Mouse (Mus musculus): ENCODE measurements around the gene Arid1a. TPM values are rescaled to one million over a fixed set of nuclear protein-coding genes. Genes with fewer than 3 reads are reported as not detected.

Gene Arid1a
- polyA plus RNA-seq, 1 experiment from 2014 or later, result 32.6 TPM

Small RNA genes lying within 50 kb of the gene (microRNA-seq; reads per million reads assigned to microRNA genes)
- not detected for gene Mir7227 (ENCODE audit: borderline number of aligned reads)

Other genes starting within 250 kb of the Arid1a start
- 7.6 and 8.0 TPM in 2 replicates for gene Kdf1, start 237.8 kb downstream of the Arid1a start, polyA plus RNA-seq (2014; fragmentation: Nextera tagmentation; extraction: Ambion mirVana)
- gene Nudc, start 210.8 kb downstream of the Arid1a start, polyA plus RNA-seq (2014; fragmentation: Nextera tagmentation; extraction: Ambion mirVana), result 308 and 322 TPM in 2 replicates
- gene Nr0b2, start 203.4 kb downstream of the Arid1a start, polyA plus RNA-seq (2014; fragmentation: Nextera tagmentation; extraction: Ambion mirVana), result not detected in 2 replicates
- 7.3 and 8.6 TPM in 2 replicates for gene Gpatch3, start 182.0 kb downstream of the Arid1a start, polyA plus RNA-seq (2014; fragmentation: Nextera tagmentation; extraction: Ambion mirVana)
- gene Gpn2, start 172.4 kb downstream of the Arid1a start, polyA plus RNA-seq (2014; fragmentation: Nextera tagmentation; extraction: Ambion mirVana), result 23.6 and 26.6 TPM in 2 replicates
- 32.4 and 36.4 TPM in 2 replicates for gene Sfn, start 154.6 kb downstream of the Arid1a start, polyA plus RNA-seq (2014; fragmentation: Nextera tagmentation; extraction: Ambion mirVana)
- gene Zdhhc18, start 106.6 kb downstream of the Arid1a start, polyA plus RNA-seq (2014; fragmentation: Nextera tagmentation; extraction: Ambion mirVana), result 1.9 and 3.1 TPM in 2 replicates
- 9.3 and 9.9 TPM in 2 replicates for gene Pigv, start 84.1 kb downstream of the Arid1a start, polyA plus RNA-seq (2014; fragmentation: Nextera tagmentation; extraction: Ambion mirVana)
- 34.9 and 39.1 TPM in 2 replicates for gene Rps6ka1, start 131.0 kb upstream of the Arid1a start, polyA plus RNA-seq (2014; fragmentation: Nextera tagmentation; extraction: Ambion mirVana)
- 3,707 and 3,970 TPM in 2 replicates for gene Hmgn2, start 211.9 kb upstream of the Arid1a start, polyA plus RNA-seq (2014; fragmentation: Nextera tagmentation; extraction: Ambion mirVana)
- 38.1 and 46.1 TPM in 2 replicates for gene Dhdds, start 244.1 kb upstream of the Arid1a start, polyA plus RNA-seq (2014; fragmentation: Nextera tagmentation; extraction: Ambion mirVana)

All from embryonic facial prominence, embryonic 11.5 days (tissue).